Mouse (Mus musculus): Measurements from ENCODE around the gene Ss18l2. TPM values are rescaled to one million over a fixed set of nuclear protein-coding genes. Genes with fewer than 3 reads are reported as not detected.

Gene Ss18l2
- total RNA-seq (2021), result 10 to 100 TPM; 51.5 to 60.9 TPM
- long read RNA-seq, experiment 1, transcript Ss18l2-203 (2 exons, 1,175 nt), result minor isoform, 25 of 108 reads
- long read RNA-seq, experiment 1, transcript Ss18l2-207 (1 exons, 2,354 nt), result major isoform, 50 of 108 reads
- long read RNA-seq, experiment 1, transcript Ss18l2-201 (3 exons, 577 nt), result minor isoform, 30 of 108 reads
- long read RNA-seq, experiment 1, partial matches to known transcripts, result 0 of 108 reads
- long read RNA-seq, experiment 1, other reads (novel, unspliced or antisense), result 2 of 108 reads
- long read RNA-seq, experiment 2, transcript Ss18l2-207 (1 exons, 2,354 nt), result minor isoform, 39 of 100 reads
- long read RNA-seq, experiment 2, transcript Ss18l2-201 (3 exons, 577 nt), result major isoform, 43 of 100 reads
- long read RNA-seq, experiment 2, transcript Ss18l2-203 (2 exons, 1,175 nt), result minor isoform, 17 of 100 reads
- long read RNA-seq, experiment 2, partial matches to known transcripts, result 0 of 100 reads
- long read RNA-seq, experiment 2, other reads (novel, unspliced or antisense), result 0 of 100 reads

- peak; percentile 99 for DNase-seq
These were observed at the start of gene Ss18l2 for GRCm38 (mm10) chr9:121709898-121710583. Ss18l2 (plus strand) TSS chr9:121710329.

- DNase-seq, result no peak
These were observed 46.7 kb upstream of the Ss18l2 start for GRCm38 (mm10) chr9:121663467-121663866.

- no peak for DNase-seq
These were observed 46.0 kb upstream of the Ss18l2 start for GRCm38 (mm10) chr9:121664104-121664503.

- DNase-seq, result no peak
These were observed 43.0 kb upstream of the Ss18l2 start for GRCm38 (mm10) chr9:121666957-121667630.

- DNase-seq, result no peak
These were observed 42.3 kb upstream of the Ss18l2 start for GRCm38 (mm10) chr9:121667822-121668221.

- DNase-seq, result peak; percentile 77
These were observed 40.8 kb upstream of the Ss18l2 start for GRCm38 (mm10) chr9:121669348-121669791.

- peak; percentile 56 for DNase-seq
These were observed 38.8 kb upstream of the Ss18l2 start for GRCm38 (mm10) chr9:121671300-121671699.

- no peak for DNase-seq
These were observed 37.8 kb upstream of the Ss18l2 start for GRCm38 (mm10) chr9:121672311-121672710.

GRCm38 (mm10) chr9:121673716-121674115, 36.4 kb upstream of the Ss18l2 start:
- no peak for DNase-seq

GRCm38 (mm10) chr9:121675011-121675410, 35.1 kb upstream of the Ss18l2 start:
- no peak for DNase-seq

GRCm38 (mm10) chr9:121675556-121675955, 34.6 kb upstream of the Ss18l2 start:
- no peak for DNase-seq

- no peak for DNase-seq
These were observed 33.1 kb upstream of the Ss18l2 start for GRCm38 (mm10) chr9:121677069-121677468.

- no peak for DNase-seq
These were observed 32.7 kb upstream of the Ss18l2 start for GRCm38 (mm10) chr9:121677476-121677875.

- DNase-seq, result peak; percentile 63
These were observed 30.6 kb upstream of the Ss18l2 start for GRCm38 (mm10) chr9:121679549-121679948.

- no peak for DNase-seq
These were observed 28.9 kb upstream of the Ss18l2 start for GRCm38 (mm10) chr9:121681191-121681590.

- no peak for DNase-seq
These were observed 28.0 kb upstream of the Ss18l2 start for GRCm38 (mm10) chr9:121682037-121682680.

- DNase-seq, result no peak
These were observed 25.4 kb upstream of the Ss18l2 start for GRCm38 (mm10) chr9:121684702-121685101.

- DNase-seq, result no peak
These were observed 19.9 kb upstream of the Ss18l2 start for GRCm38 (mm10) chr9:121690200-121690651.

GRCm38 (mm10) chr9:121690734-121691133, 19.4 kb upstream of the Ss18l2 start:
- DNase-seq, result no peak

GRCm38 (mm10) chr9:121694736-121695135, 15.4 kb upstream of the Ss18l2 start:
- no peak for DNase-seq

- no peak for DNase-seq
These were observed 13.5 kb upstream of the Ss18l2 start for GRCm38 (mm10) chr9:121696626-121697025.
